Mouse (Mus musculus): Measurements from ENCODE around the gene Npc1l1.
"Not testable (repeated sequence)": the region's sequence is repeated elsewhere in the genome, so short reads cannot be mapped to it uniquely, and the experiment has no call there.

Npc1l1 gene

DNA sequence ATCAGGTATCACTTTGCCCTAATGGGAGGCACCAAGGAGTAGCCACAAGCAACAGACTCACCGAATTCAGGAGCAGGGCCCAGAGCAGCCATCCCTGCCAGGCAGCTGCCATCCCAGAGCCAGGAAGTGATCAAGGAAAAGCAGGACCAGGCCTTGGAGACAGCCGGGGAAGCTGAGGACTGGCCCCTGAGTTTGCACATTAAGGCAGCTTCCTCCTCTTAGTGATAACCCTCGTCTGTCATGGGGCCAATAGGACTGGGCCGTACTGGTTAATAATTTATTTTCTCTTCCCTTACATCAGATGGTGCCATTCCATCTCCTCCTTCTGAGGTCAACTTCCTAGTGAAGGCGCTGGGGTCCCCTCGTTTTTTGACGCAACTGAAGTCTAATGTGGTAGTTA, at the start of gene Npc1l1:
TSS of gene Npc1l1 (minus strand) at position 132 of the 400 bp plus-strand sequence.
- DNase-seq (ENCODE audit: low read depth): no peak

DNA sequence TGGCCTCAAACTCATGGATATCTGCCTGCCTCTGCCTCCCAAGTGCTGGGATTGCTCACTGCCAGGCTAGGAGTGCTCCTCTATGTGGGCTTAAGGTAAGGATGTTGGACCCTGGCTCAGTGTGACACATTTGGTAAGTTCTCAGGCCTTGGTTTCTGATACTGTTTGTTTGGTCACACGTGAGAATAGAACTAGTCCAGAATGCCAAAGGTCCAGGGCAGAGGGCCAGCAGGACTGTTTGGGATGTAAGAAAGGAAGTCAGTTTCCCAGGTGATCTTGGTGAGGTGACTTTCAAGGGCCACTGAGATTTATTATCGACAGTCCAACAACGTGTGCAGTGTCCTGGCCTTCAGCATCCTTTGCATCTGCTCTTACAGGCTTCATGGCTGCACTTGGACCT, 46.5 kb upstream of the Npc1l1 start:
- DNase-seq (ENCODE audit: low read depth): no peak

GRCm38 (mm10) chr11:6275094-6275484, 45.1 kb upstream of the Npc1l1 start:
- DNase-seq (ENCODE audit: low read depth): no peak

- peak; percentile 98 for DNase-seq (ENCODE audit: low read depth)
Measured at GRCm38 (mm10) chr11:6274387-6275093, 44.6 kb upstream of the Npc1l1 start, which contains the start of gene Tmed4. Gene Tmed4, minus strand, starts transcription at chr11:6274870.

GRCm38 (mm10) chr11:6273607-6274006, 43.7 kb upstream of the Npc1l1 start:
- DNase-seq (ENCODE audit: low read depth): peak; percentile 47

GRCm38 (mm10) chr11:6267320-6268254, 37.6 kb upstream of the Npc1l1 start, which contains the start of gene Ddx56:
Gene Ddx56, minus strand, starts transcription at chr11:6267772.
- peak; percentile 98 for DNase-seq (ENCODE audit: low read depth)

DNA sequence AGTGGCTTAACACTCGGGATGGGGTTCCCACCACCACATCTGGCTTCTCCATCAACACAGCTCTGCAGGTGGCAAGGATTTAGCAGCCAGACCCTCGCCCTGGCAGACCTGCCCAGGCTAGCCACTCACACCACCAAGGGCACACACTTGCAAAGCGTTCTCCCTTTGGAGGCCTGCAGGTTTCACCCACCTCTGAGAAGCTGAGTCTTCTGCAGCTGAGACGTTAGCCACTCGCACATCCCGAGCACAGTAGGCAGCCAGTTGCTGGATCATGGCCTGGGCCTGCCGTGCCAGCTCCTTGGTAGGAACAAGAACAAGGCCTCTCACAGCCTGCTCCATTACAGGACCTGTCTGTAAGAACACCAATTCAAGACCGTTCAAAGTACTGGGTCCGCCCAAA, 36.7 kb upstream of the Npc1l1 start:
- DNase-seq (ENCODE audit: low read depth): no peak

DNA sequence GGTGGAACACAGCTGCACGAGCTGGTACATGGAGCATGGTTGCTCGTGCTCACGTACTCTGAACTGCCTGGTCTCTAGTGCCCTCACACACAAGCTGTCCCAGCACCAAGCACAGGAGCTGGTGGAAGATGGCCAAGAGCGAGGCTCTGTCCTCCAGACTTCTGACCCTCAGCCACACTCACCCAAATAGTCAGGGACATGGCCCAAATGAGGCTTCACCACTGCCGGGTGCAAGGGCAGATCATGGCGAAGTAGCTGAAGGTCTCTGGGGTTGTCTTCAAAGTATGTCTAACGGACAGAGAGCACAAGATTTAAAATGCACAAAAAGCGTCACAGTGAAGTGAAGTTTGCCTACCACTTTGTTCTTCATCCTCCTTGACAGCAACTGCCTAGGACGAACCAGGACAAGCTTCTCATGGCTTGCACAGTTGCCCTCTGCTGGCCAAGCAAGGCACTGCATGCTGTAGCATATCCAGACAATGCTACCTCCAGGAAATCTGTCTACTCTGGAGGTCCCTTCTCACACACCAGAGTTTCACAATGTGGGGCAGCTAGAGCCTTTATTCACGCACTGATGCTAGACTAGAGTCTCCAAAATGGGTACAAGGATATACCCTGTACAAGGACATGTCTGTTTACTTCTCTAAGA, 31.6 kb upstream of the Npc1l1 start:
- DNase-seq (ENCODE audit: low read depth): peak; percentile 81

- DNase-seq (ENCODE audit: low read depth): no peak
Measured at GRCm38 (mm10) chr11:6259413-6259812, 29.5 kb upstream of the Npc1l1 start.

- DNase-seq (ENCODE audit: low read depth): no peak
Measured at GRCm38 (mm10) chr11:6256490-6257072, 26.6 kb upstream of the Npc1l1 start.

GRCm38 (mm10) chr11:6254602-6255001, 24.7 kb upstream of the Npc1l1 start:
- DNase-seq (ENCODE audit: low read depth): not testable (repeated sequence)

GRCm38 (mm10) chr11:6252824-6253223, 22.9 kb upstream of the Npc1l1 start:
- DNase-seq (ENCODE audit: low read depth): no peak

GRCm38 (mm10) chr11:6252248-6252647, 22.3 kb upstream of the Npc1l1 start:
- DNase-seq (ENCODE audit: low read depth): no peak

- DNase-seq (ENCODE audit: low read depth): no peak
Measured at GRCm38 (mm10) chr11:6244707-6245106, 14.8 kb upstream of the Npc1l1 start.

GRCm38 (mm10) chr11:6233025-6233424, 3.1 kb upstream of the Npc1l1 start:
- no peak for DNase-seq (ENCODE audit: low read depth)

DNA sequence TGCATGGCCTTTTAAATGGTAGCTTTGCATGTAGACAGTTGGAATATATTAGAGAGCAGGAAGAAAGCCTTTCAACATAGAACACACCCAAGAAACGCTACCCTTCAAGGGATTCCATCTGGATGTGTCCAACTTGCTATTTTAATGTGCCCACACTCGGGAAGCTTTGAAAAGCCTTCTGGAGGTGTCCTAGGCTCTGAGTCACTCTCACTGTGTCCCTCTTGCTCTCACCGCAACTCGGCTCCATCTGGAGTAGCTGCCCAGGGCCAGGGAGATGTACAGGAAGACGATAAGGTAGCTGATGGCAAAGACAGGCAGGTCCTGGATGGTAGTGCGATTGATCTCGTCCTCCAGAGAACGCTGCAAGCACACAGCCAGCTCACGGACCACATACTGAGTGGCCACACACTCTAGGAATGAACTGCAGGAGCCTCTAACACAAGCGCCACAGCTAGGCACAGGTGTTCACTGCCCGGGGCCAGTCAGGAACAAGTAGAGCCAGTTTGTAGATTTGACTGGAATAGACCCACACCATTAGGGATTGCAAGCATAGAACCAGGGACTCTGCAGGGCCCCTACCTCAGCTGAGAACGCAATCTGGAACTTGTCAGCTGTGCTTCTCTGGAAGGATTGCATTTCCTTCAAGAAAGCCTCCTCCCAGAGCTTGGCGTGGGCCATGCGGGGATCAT, 5.3 kb downstream of the Npc1l1 start:
- no peak for DNase-seq (ENCODE audit: low read depth)

DNA sequence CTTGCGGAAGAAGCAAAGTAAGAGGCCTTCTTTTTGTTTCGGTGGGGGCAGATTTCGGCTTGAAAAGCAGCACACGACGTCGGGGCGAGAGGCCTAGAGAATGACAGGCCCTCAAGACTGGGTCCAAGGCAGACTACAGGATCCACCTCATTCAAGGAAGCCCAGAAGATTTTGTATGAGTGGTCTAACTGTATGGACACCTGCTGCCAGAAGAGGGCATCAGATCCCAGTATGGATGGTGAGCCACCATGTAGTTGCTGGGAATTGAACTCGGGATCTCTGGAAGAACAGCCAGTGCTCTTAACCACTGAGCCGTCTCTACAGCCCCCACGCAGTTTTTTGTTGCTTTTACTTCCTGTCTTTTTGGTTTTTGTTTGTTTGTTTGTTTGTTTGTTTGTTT, 7.8 kb downstream of the Npc1l1 start:
- DNase-seq (ENCODE audit: low read depth): no peak

DNA sequence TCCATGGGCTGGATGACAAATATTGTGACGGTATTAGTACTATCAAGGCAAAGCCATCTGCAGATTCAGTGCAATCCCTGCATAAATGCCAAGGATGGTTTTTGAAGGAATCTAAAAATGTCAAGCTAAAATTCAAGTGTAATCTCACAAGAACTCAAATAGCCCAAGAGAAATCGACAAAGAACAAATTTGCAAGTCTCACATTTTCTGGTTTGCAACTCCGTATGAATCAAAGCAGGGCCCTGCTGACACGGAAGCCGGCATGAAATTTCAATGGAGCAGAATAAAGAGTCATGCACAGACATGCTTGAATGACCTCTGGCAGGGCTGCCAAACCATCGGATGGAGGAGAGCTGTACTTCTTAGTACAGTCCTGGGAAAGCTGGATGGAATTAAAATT, 10.0 kb downstream of the Npc1l1 start:
- no peak for DNase-seq (ENCODE audit: low read depth)

DNA sequence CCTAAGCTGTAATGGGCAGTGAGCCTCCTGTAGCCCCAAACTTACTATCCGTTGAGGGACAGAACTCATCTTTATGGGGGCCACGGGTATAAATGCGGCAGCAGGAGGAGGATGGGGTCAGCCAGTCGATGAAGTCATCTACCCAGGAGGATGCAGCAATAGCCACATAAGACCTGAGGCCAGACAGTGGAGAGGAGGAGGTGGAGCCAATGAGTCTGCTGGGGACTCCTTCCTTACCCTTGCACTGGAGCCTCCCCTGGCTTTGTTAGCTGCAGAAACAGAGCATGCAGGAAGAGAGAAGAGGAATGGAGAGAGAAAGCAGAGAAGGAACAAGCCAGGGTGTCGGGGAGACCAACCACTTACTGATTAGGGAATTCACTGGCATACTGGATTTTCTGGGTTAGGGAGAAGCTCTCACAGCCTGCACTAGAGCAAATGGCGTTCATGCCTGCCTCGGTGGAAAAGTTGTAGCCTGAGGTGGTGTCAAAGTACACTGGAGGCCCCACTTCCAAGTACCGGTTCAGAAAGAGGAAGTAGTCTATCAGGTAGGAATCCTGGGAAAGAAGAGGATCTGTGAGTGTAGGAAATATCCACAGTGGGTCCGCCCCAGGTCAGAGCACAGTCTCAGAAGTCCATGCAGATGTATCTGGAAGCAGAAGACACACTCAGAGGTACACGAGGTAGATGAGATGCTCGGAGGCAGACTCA, 11.6 kb downstream of the Npc1l1 start:
- DNase-seq (ENCODE audit: low read depth): no peak

- DNase-seq (ENCODE audit: low read depth): no peak
Measured at GRCm38 (mm10) chr11:6216834-6217233, 13.1 kb downstream of the Npc1l1 start.

DNA sequence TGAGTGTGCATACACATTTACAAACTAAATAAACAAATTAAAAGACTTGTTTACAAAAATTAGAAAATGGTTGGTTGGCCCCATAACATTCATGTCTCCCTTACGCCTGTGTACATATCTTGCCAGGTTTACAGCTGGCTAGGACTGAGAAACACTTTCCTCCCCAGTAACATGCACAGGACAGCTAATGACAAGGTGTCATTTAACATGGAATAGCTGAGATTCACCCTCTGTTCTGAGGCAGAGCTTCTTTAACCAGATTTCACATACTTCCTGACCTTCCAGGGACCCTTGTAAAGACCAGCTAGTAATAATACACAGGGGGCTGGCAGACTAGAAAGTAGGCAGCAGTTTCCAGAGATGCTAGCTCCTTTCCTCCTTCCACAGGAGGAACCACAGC, 21.8 kb downstream of the Npc1l1 start:
- DNase-seq (ENCODE audit: low read depth): no peak

Measured in 416B (cell line).